Mouse (Mus musculus) erythroblast, embryonic 14.5 days (primary cell): Measurements from ENCODE around the gene Nup188.

ENCODE experiments used
- GATA1 ChIP-seq: IDR thresholded peaks from 2 replicates; pipeline ENCODE4 v1.6.1; 2012; ENCODE audit warnings: low read length, inconsistent platforms, mixed read lengths
- TAL1 ChIP-seq: IDR thresholded peaks from 3 replicates; pipeline ENCODE4 v1.6.1; 2012; ENCODE audit warnings: low read length, inconsistent platforms, mixed read lengths

GRCm38 (mm10) chr2:30263811-30264210, 22.4 kb upstream of the Nup188 start:
- TF ChIP-seq GATA1 = no peak
- TF ChIP-seq TAL1 = no peak
